ENCODE assay signal across 8 mouse cellular contexts in the genomic region with DNA sequence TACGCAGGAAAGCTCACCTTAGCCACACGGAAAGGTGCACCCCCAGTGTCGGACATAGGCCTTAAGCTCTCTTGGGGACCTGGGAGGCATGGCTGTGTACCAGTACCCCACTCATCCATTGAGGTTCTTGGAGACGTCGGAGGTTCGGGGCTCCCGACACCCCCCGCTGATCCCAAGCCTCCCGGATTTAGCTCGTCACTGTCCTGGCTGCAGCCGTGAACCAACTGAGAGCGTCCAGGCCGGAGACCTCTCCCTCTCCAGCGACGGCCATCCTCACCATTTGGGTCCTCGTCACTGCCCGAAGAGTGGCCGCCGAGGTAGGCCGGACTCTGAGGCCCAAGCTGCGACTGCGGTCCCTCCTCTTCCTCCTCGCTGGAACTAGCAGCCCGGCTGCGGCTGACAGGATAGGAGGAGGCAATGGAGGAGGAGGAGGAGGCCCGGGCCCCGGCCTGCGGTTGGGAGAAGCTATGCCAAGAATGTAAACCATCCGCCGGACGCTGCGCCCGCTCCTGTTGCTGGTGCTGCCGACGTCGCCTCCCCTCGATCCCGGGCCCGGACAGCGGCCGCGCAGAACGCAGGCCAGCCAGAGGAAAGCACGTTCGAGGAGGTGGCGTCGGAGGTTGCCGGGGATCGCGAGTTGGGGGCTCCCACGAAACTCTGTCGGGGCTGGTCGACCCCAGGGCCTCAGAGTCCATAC. TPM values are rescaled to one million over a fixed set of nuclear protein-coding genes. Genes with fewer than 3 reads are reported as not detected.
A peak's percentile ranks its signal among the peaks of the same experiment; 100 is the strongest.
DNase-seq lines count a peak whose midpoint lies in the region; ATAC-seq and TF ChIP-seq lines count a peak whose summit lies in the region.

No protein-coding gene starts in this region.

- no peaks in the 10 kb centered on the region for H3K9me3 ChIP-seq in hindbrain, embryonic 13.5 days
- H3K9me3 ChIP-seq in neural tube, embryonic 12.5 days = no peaks in the 10 kb centered on the region

- DNase-seq in ovary, adult 18-20 months (ENCODE audit: low spot score) = peak; percentile 83
- DNase-seq in ovary, postnatal 10 days (ENCODE audit: low spot score) = no peak
- no peak for DNase-seq in liver, adult 2 months (ENCODE audit: extremely low read depth, low read depth, low spot score)
- no peak for DNase-seq in cerebellum, postnatal 10 days
- DNase-seq in right cerebral cortex, postnatal 25 days = no peak

- TF ChIP-seq CTCF in embryonic fibroblast, embryonic 13.5 days (IDR thresholded peaks at IDR 0.05; ENCODE audit: borderline replicate concordance, insufficient read depth, low read length) = no peak
- no peak for TF ChIP-seq CTCF in liver, adult 2 months (IDR thresholded peaks at IDR 0.05; ENCODE audit: low read depth, low read length)

- peak overlapping the region; percentile 80 for H3K4me2 ChIP-seq in hindbrain, embryonic 13.5 days
- peak overlapping the region; percentile 87 for H3K4me2 ChIP-seq in neural tube, embryonic 12.5 days (replicated peaks)

- peaks cover 74% of the 10 kb centered on the region for H3K27me3 ChIP-seq in hindbrain, embryonic 13.5 days
- peaks cover 21% of the 10 kb centered on the region for H3K27me3 ChIP-seq in liver, adult 2 months (ENCODE audit: control insufficient read depth, insufficient read depth, low read length)
- H3K27me3 ChIP-seq in neural tube, embryonic 12.5 days (replicated peaks) = peaks cover 20% of the 10 kb centered on the region

- WGBS in hindbrain, embryonic 13.5 days = 3% methylated on average over 53 of the region's 53 CpGs
- 14% methylated on average over 53 of the region's 53 CpGs for WGBS in liver, adult 2 months
- WGBS in neural tube, embryonic 12.5 days = 4% methylated on average over 53 of the region's 53 CpGs

- H3K9ac ChIP-seq in hindbrain, embryonic 13.5 days = peak overlapping the region; percentile 76
- peak overlapping the region; percentile 73 for H3K9ac ChIP-seq in liver, adult 2 months (ENCODE audit: low read depth, low read length)
- peak overlapping the region; percentile 77 for H3K9ac ChIP-seq in neural tube, embryonic 12.5 days

- H3K27ac ChIP-seq in embryonic fibroblast, embryonic 13.5 days (ENCODE audit: insufficient read depth, low read length) = peak overlapping the region; percentile 98
- H3K27ac ChIP-seq in hindbrain, embryonic 13.5 days = peak overlapping the region; percentile 81
- H3K27ac ChIP-seq in liver, adult 2 months (replicated peaks; ENCODE audit: insufficient read depth, low read depth, low read length) = peak overlapping the region; percentile 70
- H3K27ac ChIP-seq in neural tube, embryonic 12.5 days = no peak overlapping the region

- no peaks in the 10 kb centered on the region for H3K36me3 ChIP-seq in hindbrain, embryonic 13.5 days
- H3K36me3 ChIP-seq in liver, adult 2 months (ENCODE audit: control insufficient read depth, insufficient read depth, low read length) = no peaks in the 10 kb centered on the region
- no peaks in the 10 kb centered on the region for H3K36me3 ChIP-seq in neural tube, embryonic 12.5 days

- H3K79me2 ChIP-seq in liver, adult 2 months (ENCODE audit: control insufficient read depth, insufficient read depth, low read length) = no peaks in the 10 kb centered on the region

- H3K4me3 ChIP-seq in embryonic fibroblast, embryonic 13.5 days (ENCODE audit: insufficient read depth, low read length) = peak overlapping the region; percentile 60
- peak overlapping the region; percentile 50 for H3K4me3 ChIP-seq in hindbrain, embryonic 13.5 days
- H3K4me3 ChIP-seq in liver, adult 2 months (ENCODE audit: insufficient read depth, low read depth, low read length) = peak overlapping the region; percentile 60
- peak overlapping the region; percentile 60 for H3K4me3 ChIP-seq in neural tube, embryonic 12.5 days

- peak; percentile 64 for TF ChIP-seq POLR2A in embryonic fibroblast, embryonic 13.5 days (IDR thresholded peaks at IDR 0.05; ENCODE audit: low read depth, low read length)
- TF ChIP-seq POLR2A in liver, adult 2 months (IDR thresholded peaks at IDR 0.05; ENCODE audit: extremely low read depth, insufficient read depth, low read length) = 0 out of 2 replicates have a peak, but pooled peaks have one; percentile 6

- ATAC-seq in hindbrain, embryonic 13.5 days (ENCODE audit: low FRiP score) = no peak
- no peak for ATAC-seq in neural tube, embryonic 12.5 days (ENCODE audit: low FRiP score, low read depth)

- no peaks in the 10 kb centered on the region for H3K4me1 ChIP-seq in embryonic fibroblast, embryonic 13.5 days (ENCODE audit: control insufficient read depth, insufficient read depth, low read length)
- peaks cover 72% of the 10 kb centered on the region for H3K4me1 ChIP-seq in hindbrain, embryonic 13.5 days (replicated peaks)
- H3K4me1 ChIP-seq in liver, adult 2 months (ENCODE audit: control insufficient read depth, insufficient read depth, low read length) = no peaks in the 10 kb centered on the region
- H3K4me1 ChIP-seq in neural tube, embryonic 12.5 days = peaks cover 63% of the 10 kb centered on the region

RNA-seq across cellular contexts. Expression of a gene that starts 1.1 kb away (rescaled TPM):
- 43.1 and 54.8 TPM in 2 replicates for polyA plus RNA-seq in embryonic fibroblast, embryonic 13.5 days (2011; ENCODE audit: insufficient read length, low read depth, missing spikeins)
- polyA plus RNA-seq in hindbrain, embryonic 13.5 days (2015; fragmentation: Nextera tagmentation; extraction: Ambion mirVana) = 7.2 and 7.7 TPM in 2 replicates
- 1.2 and 2.1 TPM in 2 replicates for total RNA-seq in liver, adult 2 months (2014; rRNA removed)
- 1.4 and 1.8 TPM in 2 replicates for polyA plus RNA-seq in liver, adult 2 months (2012; rRNA removed)
- 7.1 and 7.9 TPM in 2 replicates for polyA plus RNA-seq in neural tube, embryonic 12.5 days (2016; fragmentation: Nextera tagmentation; extraction: Ambion mirVana)

RNA-seq across cellular contexts. Expression of a gene that starts 43.7 kb away (rescaled TPM):
- 1.4 and 1.6 TPM in 2 replicates for polyA plus RNA-seq in embryonic fibroblast, embryonic 13.5 days (2011; ENCODE audit: insufficient read length, low read depth, missing spikeins)
- 2.7 and 3.5 TPM in 2 replicates for polyA plus RNA-seq in hindbrain, embryonic 13.5 days (2015; fragmentation: Nextera tagmentation; extraction: Ambion mirVana)
- 0.92 and 1.5 TPM in 2 replicates for total RNA-seq in liver, adult 2 months (2014; rRNA removed)
- 1.6 and 4.3 TPM in 2 replicates for polyA plus RNA-seq in liver, adult 2 months (2012; rRNA removed)
- 2.9 and 3.3 TPM in 2 replicates for polyA plus RNA-seq in neural tube, embryonic 12.5 days (2016; fragmentation: Nextera tagmentation; extraction: Ambion mirVana)
